Mouse (Mus musculus): ENCODE results near the gene Drosha.
"Not testable (repeated sequence)": the region's sequence is repeated elsewhere in the genome, so short reads cannot be mapped to it uniquely, and the experiment has no call there.

The Drosha gene

GRCm38 (mm10) chr15:12824197-12824952 lies at the start of gene Drosha, which contains the start of gene 6030458C11Rik:
Gene Drosha, plus strand, starts transcription at chr15:12824815.
Gene 6030458C11Rik, minus strand, starts transcription at chr15:12824649.
- DNase-seq, result peak; percentile 97

DNA sequence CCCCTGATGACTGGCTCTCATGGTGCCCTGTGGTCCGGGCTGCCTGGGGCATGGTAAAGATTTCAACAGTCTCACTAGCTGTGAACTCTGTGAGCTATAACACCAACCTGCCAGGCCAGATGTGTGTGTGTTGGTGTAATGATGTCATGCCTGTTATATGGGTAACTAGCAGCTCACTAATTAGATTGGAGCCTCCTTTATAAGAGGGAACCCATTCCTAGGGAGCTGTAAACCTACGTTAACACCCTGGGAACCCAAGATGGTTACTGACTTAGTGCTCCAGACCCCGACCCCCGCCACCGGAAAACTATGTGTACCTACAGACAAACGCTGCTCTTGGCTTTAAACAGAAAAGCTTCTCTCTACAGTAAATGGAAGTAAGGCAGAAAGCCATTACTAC lies 43.3 kb upstream of the Drosha start:
- DNase-seq, result no peak

DNA sequence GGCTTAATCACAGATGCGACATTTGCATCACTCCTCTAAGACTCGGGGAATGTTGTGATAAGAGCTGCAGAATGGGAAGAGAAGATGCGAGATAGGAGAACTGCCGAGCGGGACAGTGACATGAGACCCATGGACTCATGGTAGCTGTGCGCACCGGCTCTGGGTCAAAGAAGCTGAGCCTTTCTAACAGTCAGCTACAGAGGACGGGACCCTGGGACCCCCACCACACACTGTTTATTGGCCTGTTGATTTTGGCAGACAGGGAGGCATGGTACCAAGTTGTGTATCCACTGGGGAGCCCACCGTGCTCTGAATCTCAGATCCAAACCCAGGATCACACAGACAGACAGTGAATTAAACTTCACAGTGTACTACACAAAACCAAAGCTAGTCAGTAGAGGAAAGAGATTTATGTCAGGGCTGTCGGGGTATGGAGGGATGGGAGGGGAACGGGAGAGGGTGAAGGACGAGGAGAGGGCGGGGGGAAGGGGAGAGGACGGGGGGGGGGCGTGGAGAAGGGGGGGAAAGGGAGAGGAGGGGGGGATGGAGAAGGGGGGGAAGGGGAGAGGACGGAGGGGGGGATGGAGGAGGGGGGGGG lies 42.8 kb upstream of the Drosha start:
- DNase-seq, result no peak

DNA sequence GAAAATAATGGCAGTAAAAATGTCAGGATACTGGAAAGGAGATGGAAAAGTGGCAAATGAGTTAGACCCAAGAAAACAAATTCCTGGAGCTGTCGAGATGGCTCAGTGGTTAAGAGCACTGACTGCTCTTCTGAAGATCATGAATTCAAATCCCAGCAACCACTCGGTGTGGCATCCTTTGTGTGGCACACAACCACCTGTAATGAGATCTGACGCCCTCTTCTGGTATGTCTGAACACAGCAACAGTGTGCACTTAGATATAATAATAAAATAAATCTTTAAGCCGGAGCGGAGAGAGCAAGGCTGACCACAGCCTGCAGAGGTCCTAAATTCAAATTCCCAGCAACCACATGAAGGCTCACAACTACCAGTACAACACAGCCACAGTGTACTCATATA lies 36.1 kb upstream of the Drosha start:
- no peak for DNase-seq

DNA sequence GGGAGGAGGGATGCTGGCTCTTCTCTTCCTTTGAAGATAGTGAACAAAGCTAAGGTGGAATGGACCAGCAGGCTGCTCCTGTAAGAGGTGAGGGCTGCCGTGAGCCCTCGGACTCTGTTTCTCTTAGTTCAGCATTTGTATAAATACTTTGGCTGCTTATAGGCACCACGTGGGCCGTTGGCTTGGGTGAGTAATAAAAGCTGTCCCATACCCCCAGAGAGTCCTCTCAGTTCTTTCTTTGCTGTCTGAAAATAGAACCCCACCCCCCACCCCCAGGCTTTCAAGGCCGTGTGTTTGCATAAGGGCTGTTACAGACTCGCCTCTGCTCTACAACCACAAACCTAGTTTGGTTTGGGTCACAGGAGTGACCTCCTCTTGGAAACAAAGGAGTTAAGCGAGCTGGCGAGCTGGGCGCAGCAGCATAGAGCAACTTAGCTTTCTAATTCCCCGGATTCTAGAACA lies 35.2 kb upstream of the Drosha start:
- DNase-seq, result no peak

GRCm38 (mm10) chr15:12794311-12794710 lies 30.3 kb upstream of the Drosha start:
- DNase-seq, result no peak

- DNase-seq, result peak; percentile 6
Observed at GRCm38 (mm10) chr15:12795457-12795894, 29.1 kb upstream of the Drosha start.

GRCm38 (mm10) chr15:12795909-12796470 lies 28.6 kb upstream of the Drosha start:
- no peak for DNase-seq

GRCm38 (mm10) chr15:12798043-12798442 lies 26.6 kb upstream of the Drosha start:
- DNase-seq, result no peak

DNA sequence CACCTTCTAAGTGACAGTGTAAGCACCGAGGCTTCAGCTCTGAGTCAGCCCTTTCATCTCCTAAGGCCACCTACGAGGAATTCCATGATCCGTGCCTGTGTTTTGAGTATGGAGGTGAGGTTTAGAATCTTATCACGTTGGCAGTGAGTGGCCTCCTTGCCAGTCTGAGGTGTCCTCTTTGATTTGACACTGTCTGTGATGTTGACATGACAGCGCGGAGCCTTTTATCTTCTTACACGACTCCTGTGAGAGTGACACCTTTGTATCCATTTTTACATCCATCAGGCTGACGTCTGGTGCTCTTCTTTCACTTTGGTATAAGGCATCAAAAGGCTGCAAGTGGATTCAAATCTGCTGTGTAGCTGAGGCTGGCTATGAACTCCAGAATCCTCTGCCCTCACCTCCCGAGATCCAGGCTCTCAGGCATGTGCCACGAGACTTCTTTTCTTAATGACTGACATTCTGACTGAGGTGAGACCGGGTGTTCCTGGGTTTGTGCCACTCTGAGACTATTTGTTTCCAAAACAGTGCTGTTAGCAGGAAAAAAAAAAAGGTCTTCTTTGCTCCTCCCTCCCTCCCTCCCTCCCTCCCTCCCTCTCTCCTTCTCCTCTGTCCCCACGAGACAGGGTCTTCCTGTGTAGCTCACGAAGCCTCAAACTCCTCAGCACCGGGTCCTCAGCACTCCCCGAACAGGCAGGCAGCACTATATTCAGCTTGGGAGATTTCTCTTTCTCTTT lies 24.0 kb upstream of the Drosha start:
- no peak for DNase-seq

DNA sequence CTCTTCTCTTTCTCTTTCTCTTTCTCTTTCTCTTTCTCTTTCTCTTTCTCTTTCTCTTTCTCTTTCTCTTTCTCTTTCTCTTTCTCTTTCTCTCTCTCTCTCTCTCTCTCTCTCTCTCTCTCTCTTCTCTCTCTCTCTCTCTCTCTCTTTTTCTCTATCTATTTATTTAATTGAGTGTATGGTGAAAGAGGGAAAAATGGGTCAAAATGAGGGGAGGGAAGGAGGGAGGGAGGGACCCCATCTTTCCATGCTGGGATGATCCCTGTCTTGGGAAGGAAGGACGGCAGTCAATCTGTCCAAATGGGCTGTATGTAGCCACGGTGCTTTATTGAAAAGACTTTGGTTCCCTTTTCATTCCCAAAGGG lies 23.5 kb upstream of the Drosha start:
- not testable (repeated sequence) for DNase-seq

DNA sequence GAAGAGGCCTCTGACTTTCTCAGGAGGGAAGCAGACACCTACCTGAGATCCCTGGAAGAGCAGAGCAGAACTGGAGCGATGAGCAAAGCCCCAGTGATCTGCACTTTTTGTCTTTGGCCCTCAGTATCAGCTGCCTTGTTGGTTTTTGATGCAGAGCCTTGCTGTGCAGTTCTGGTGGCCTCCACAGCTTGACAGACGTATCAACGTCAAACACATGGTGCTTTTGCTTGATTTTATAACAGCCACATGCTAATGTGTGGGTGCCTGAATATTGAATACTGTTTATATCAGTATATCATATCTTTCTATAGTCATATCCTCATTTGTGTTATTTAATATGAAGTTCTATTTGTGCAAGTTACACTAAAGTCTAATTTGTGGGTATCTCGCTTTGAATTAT lies 19.5 kb upstream of the Drosha start:
- DNase-seq, result no peak

GRCm38 (mm10) chr15:12807088-12807487 lies 17.5 kb upstream of the Drosha start:
- no peak for DNase-seq

- DNase-seq, result no peak
Observed at GRCm38 (mm10) chr15:12809305-12809704, 15.3 kb upstream of the Drosha start.

DNA sequence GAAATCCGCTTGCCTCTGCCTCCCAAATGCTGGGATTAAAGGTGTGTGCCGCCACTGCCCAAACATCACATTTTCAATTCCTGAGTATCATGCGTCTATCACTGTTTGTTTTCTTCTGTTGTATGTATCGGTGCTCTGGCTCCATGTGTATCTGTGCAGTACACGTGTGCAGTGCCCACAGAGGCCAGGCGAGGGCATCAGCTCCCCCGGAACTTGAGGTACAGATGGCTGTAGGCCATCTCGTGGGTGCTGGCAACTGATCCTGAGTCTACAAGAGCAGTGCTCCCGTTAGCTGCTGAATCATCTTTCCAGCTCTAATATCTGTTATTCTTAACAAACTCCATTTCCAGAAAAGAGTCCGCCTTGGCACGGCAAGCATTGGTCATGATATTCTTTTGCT lies 12.0 kb upstream of the Drosha start:
- no peak for DNase-seq

GRCm38 (mm10) chr15:12817592-12817991 lies 7.0 kb upstream of the Drosha start:
- no peak for DNase-seq

GRCm38 (mm10) chr15:12822416-12823395 lies 1.9 kb upstream of the Drosha start:
- DNase-seq, result no peak

DNA sequence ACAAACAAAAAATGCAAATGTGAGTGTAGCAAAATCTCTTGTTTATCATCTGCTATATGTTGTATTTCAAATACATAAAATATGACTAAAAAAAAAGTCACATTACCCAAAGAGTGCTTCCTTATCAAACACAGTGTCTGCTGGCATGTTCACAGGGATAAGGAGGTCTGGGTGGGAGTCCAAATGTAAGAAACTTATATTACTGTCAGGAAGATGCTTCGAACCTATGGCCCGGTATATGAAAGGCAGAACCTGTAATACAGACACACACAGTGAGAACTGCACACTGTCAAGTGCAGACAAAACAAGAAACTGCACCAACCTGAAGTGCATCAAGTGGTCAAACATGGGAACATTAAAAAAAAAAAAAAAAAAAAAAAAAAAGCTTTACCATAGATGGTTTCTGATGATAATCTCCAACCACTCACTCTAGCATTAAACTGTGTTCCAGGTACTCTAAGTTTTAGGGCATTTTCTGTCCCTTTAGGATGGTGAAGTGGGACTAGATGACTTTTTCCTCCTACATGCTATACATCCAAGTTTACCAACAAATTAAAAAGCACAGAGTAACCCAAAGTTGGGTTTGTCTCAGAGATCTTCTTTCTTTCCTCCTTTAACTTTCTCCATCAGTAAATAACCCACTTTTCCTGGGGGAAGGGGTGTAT lies 1.0 kb upstream of the Drosha start:
- no peak for DNase-seq

- no peak for DNase-seq
Observed at GRCm38 (mm10) chr15:12824965-12825364, 350 bp downstream of the Drosha start.

- DNase-seq, result peak; percentile 25
Observed at GRCm38 (mm10) chr15:12825408-12825807, 793 bp downstream of the Drosha start.

DNA sequence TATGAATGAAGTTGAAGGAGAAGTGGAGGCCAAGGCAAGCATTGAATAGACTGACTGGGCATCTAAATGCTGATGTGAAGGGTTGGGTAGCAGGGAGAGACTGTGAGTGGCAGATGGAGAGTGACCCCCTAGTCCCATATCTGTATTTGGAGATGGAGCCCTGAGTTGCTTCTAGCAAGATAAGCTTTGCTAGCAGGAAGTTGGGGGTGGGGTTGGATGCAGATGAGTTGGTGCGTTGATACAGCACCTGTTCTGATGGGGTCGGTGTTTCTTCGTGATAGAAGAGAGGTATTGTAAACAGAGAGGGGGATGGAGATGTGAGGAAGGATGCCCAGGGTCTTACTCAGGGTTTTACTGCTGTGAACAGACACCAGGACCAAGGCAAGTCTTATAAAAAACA lies 5.3 kb downstream of the Drosha start:
- DNase-seq, result no peak

GRCm38 (mm10) chr15:12832599-12832998 lies 8.0 kb downstream of the Drosha start:
- DNase-seq, result no peak
